Mouse (Mus musculus): ENCODE results near the gene Rps6ka4.

DNA sequence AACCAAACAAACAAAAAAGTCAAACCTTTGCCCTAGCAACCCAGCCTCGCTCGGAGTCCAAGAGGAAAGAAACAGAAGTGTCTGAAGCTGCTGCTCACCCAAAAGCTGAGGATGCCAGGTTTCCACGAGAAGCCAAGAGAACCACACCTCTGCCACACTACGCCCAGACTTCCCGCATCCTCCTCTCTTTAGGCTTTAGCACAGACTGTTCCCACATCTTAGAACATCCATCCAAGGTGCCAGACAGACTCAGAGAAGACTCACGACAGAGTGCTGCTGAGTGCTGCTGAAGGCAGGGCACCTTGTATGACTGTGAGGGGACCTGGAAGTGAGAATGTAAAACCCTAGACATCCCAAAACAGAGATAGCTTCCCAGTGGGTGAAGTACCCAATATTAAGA is 35.4 kb upstream of the Rps6ka4 start:
- no peak for TF ChIP-seq CTCF (IDR thresholded peaks at IDR 0.05; ENCODE audit: extremely low read depth, insufficient read depth, low read length)
- no peak for TF ChIP-seq POLR2A (IDR thresholded peaks at IDR 0.05; ENCODE audit: extremely low read depth, insufficient read depth, low read length)

Measured in cortical plate, adult 2 months (tissue).